Mouse (Mus musculus): ENCODE results near the gene Stam2.
A peak's percentile ranks its signal among the peaks of the same experiment; 100 is the strongest.

The Stam2 gene

GRCm38 (mm10) chr2:52742256-52743158 lies at the start of gene Stam2:
Gene Stam2 (minus strand): TSS chr2:52742281.
- DNase-seq (ENCODE audit: low read depth, low spot score): peak; percentile 97

- no peak for DNase-seq (ENCODE audit: low read depth, low spot score)
Measured at GRCm38 (mm10) chr2:52785106-52785721, 43.1 kb upstream of the Stam2 start.

GRCm38 (mm10) chr2:52779987-52780386 lies 37.9 kb upstream of the Stam2 start:
- DNase-seq (ENCODE audit: low read depth, low spot score): no peak

- DNase-seq (ENCODE audit: low read depth, low spot score): no peak
Measured at GRCm38 (mm10) chr2:52779381-52779780, 37.3 kb upstream of the Stam2 start.

GRCm38 (mm10) chr2:52777839-52778238 lies 35.8 kb upstream of the Stam2 start:
- DNase-seq (ENCODE audit: low read depth, low spot score): no peak

- no peak for DNase-seq (ENCODE audit: low read depth, low spot score)
Measured at GRCm38 (mm10) chr2:52774373-52774772, 32.3 kb upstream of the Stam2 start.

GRCm38 (mm10) chr2:52772774-52773393 lies 30.8 kb upstream of the Stam2 start:
- no peak for DNase-seq (ENCODE audit: low read depth, low spot score)

- no peak for DNase-seq (ENCODE audit: low read depth, low spot score)
Measured at GRCm38 (mm10) chr2:52765130-52765529, 23.0 kb upstream of the Stam2 start.

GRCm38 (mm10) chr2:52763891-52764290 lies 21.8 kb upstream of the Stam2 start:
- DNase-seq (ENCODE audit: low read depth, low spot score): peak; percentile 19

- DNase-seq (ENCODE audit: low read depth, low spot score): peak; percentile 89
Measured at GRCm38 (mm10) chr2:52763040-52763736, 21.1 kb upstream of the Stam2 start.

- peak; percentile 71 for DNase-seq (ENCODE audit: low read depth, low spot score)
Measured at GRCm38 (mm10) chr2:52762529-52762928, 20.4 kb upstream of the Stam2 start.

- peak; percentile 72 for DNase-seq (ENCODE audit: low read depth, low spot score)
Measured at GRCm38 (mm10) chr2:52758627-52759026, 16.5 kb upstream of the Stam2 start.

- peak; percentile 51 for DNase-seq (ENCODE audit: low read depth, low spot score)
Measured at GRCm38 (mm10) chr2:52756691-52757090, 14.6 kb upstream of the Stam2 start.

- no peak for DNase-seq (ENCODE audit: low read depth, low spot score)
Measured at GRCm38 (mm10) chr2:52753573-52754317, 11.7 kb upstream of the Stam2 start.

- peak; percentile 12 for DNase-seq (ENCODE audit: low read depth, low spot score)
Measured at GRCm38 (mm10) chr2:52744099-52744498, 2.0 kb upstream of the Stam2 start.

- DNase-seq (ENCODE audit: low read depth, low spot score): peak; percentile 94
Measured at GRCm38 (mm10) chr2:52741681-52742255, 313 bp downstream of the Stam2 start.

- DNase-seq (ENCODE audit: low read depth, low spot score): no peak
Measured at GRCm38 (mm10) chr2:52740596-52740995, 1.5 kb downstream of the Stam2 start.

GRCm38 (mm10) chr2:52734504-52734903 lies 7.6 kb downstream of the Stam2 start:
- DNase-seq (ENCODE audit: low read depth, low spot score): no peak

- DNase-seq (ENCODE audit: low read depth, low spot score): no peak
Measured at GRCm38 (mm10) chr2:52733659-52734058, 8.4 kb downstream of the Stam2 start.

GRCm38 (mm10) chr2:52732611-52733010 lies 9.5 kb downstream of the Stam2 start:
- DNase-seq (ENCODE audit: low read depth, low spot score): no peak

GRCm38 (mm10) chr2:52732001-52732400 lies 10.1 kb downstream of the Stam2 start:
- DNase-seq (ENCODE audit: low read depth, low spot score): no peak

Measured in A20 (cell line).